Mouse (Mus musculus) forebrain, embryonic 10.5 days (tissue): ENCODE results near the gene Hsh2d. TPM values are rescaled to one million over a fixed set of nuclear protein-coding genes. Genes with fewer than 3 reads are reported as not detected.
A peak's percentile ranks its signal among the peaks of the same experiment; 100 is the strongest.

Experiments used
- DNase-seq: peaks from one replicate; pipeline ENCODE4 v3.0.0-alpha.2; 2017; ENCODE audit warnings: low spot score; ENCODE audit errors: extremely low spot score
- H3K27ac ChIP-seq: fragments of 300-500 bp; sonication (generic); 2 replicates; pipeline ENCODE4 v1.5.1; 2016; ENCODE audit warnings: mild to moderate bottlenecking
- H3K27me3 ChIP-seq: fragments of 300-500 bp; sonication (generic); 2 replicates; pipeline ENCODE4 v1.6.1; 2016; ENCODE audit warnings: mild to moderate bottlenecking; ENCODE audit not compliant: poor library complexity, severe bottlenecking
- H3K36me3 ChIP-seq: fragments of 300-500 bp; sonication (generic); replicated peaks from 2 replicates; pipeline ENCODE4 v1.6.1; 2016; ENCODE audit warnings: mild to moderate bottlenecking, moderate library complexity
- H3K4me1 ChIP-seq: fragments of 300-500 bp; sonication (generic); 2 replicates; pipeline ENCODE4 v1.6.1; 2016
- H3K4me3 ChIP-seq: fragments of 300-500 bp; sonication (generic); 2 replicates; pipeline ENCODE4 v1.5.1; 2016; ENCODE audit warnings: mild to moderate bottlenecking, moderate library complexity
- H3K9me3 ChIP-seq: fragments of 300-500 bp; sonication (generic); 2 replicates; pipeline ENCODE4 v1.6.1; 2016; ENCODE audit warnings: mild to moderate bottlenecking, moderate library complexity
- WGBS: fragments of 180-500 bp; shearing (Covaris S2); methylation state at CpG from one replicate; pipeline ENCODE4 v1.1.7; 2016; 5-methylcytosine and 5-hydroxymethylcytosine counted together
- polyA plus RNA-seq: library from polyadenylated mRNA; unstranded; fragments of >200 nt; fragmentation: Nextera tagmentation; extraction: Ambion mirVana; gene quantifications from 2 replicates; pipeline ENCODE4 v1.2.1, GENCODE M21; 2016

Hsh2d gene
- polyA plus RNA-seq, 1 experiment from 2014 or later: 0.07 TPM

DNA sequence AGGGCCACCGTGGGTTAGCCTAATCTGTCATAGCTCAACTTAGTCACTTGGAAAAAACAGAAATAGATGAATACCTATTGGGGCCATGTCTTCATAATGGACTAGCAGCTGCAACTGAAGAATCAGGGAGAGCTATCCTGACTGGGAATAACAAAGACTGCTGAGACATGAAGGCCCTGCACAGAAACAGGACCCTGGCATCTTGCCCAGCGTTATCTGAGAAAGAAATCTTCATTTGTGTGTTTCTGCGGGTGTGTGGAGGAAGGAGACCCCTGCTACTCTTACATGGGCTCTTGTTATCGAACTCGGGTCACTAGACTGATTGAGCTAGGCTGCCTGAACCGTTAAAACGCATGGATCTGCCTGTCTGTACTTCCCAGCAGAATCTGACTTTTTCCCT lies 51.5 kb downstream of the Hsh2d start:
- peaks cover 18% of the 10 kb centered on the region for H3K4me1 ChIP-seq
- no peak for DNase-seq
- peaks cover 34% of the 10 kb centered on the region for H3K36me3 ChIP-seq
- H3K27ac ChIP-seq: peak overlapping the region; percentile 97
- WGBS: 79% methylated on average over 7 of the region's 7 CpGs
- H3K4me3 ChIP-seq: peak overlapping the region; percentile 70
- no peaks in the 10 kb centered on the region for H3K9me3 ChIP-seq
- no peaks in the 10 kb centered on the region for H3K27me3 ChIP-seq

DNA sequence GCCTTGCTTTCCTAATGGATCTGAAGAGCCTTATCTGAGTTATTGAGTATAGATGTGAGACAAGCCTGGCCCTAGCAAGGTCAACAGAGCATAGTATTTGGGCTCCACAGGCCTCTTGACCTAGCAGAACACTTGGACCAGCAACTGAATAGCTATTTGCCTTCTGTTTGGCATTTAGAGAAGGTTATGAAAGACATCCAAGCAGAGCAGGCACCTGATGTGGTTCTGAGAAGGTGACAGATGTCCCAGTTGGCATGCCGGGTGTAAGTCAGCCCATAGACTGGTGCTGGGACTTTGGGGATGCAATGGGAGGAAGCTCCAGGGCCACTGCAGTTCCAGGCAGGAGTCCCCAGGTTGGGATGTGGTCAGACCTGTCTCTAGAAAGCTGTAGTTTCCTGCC lies 52.8 kb downstream of the Hsh2d start:
- H3K9me3 ChIP-seq: no peaks in the 10 kb centered on the region
- WGBS: 92% methylated on average over 1 of the region's 1 CpGs
- no peak overlapping the region for H3K27ac ChIP-seq
- peaks cover 18% of the 10 kb centered on the region for H3K4me1 ChIP-seq
- no peak overlapping the region for H3K4me3 ChIP-seq
- DNase-seq: no peak
- peaks cover 47% of the 10 kb centered on the region for H3K36me3 ChIP-seq
- no peaks in the 10 kb centered on the region for H3K27me3 ChIP-seq

DNA sequence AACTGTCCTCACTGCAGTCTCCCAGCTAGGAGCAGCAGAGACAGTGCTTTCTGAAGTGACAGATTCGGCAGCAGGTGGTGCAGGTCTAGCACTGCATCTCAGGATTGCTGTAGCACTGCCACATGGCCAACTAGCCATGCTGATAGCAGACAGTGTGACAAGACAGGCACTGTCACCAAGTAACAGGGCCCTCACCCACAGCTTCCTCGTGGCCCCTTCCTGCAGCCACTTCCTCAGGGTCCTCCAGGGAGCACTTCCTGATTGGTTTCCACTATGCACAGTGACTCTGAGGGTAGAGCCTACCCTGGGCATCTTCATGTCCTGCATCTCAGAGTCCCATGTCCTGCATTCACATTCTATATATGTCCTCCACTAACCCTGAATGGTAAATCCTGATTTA lies 55.2 kb downstream of the Hsh2d start:
- Histone ChIP-seq H3K4me3 (no peak overlapping the region), H3K27ac (no peak overlapping the region), H3K9me3 (no peaks in the 10 kb centered on the region), H3K27me3 (no peaks in the 10 kb centered on the region), H3K36me3 (peaks cover 67% of the 10 kb centered on the region), H3K4me1 (peaks cover 13% of the 10 kb centered on the region)
- 80% methylated on average over 2 of the region's 2 CpGs for WGBS
- DNase-seq: no peak

Other genes with a start within 250 kb of the Hsh2d start
- 27.8 and 28.8 TPM in 2 replicates for gene Zfp961, start 238.6 kb upstream of the Hsh2d start, polyA plus RNA-seq
- gene Cyp4f18, start 180.0 kb upstream of the Hsh2d start, polyA plus RNA-seq: 0.32 and 0.45 TPM in 2 replicates
- not detected in 2 replicates for gene Olfr372, start 148.4 kb upstream of the Hsh2d start, polyA plus RNA-seq
- gene Olfr373, start 106.5 kb upstream of the Hsh2d start, polyA plus RNA-seq: 0.06 TPM in 1 of 2 replicates, not detected in the other
- gene Olfr374, start 82.6 kb upstream of the Hsh2d start, polyA plus RNA-seq: not detected in 2 replicates
- 634 and 649 TPM in 2 replicates for gene Tpm4, start 54.7 kb upstream of the Hsh2d start, polyA plus RNA-seq
- 138 and 144 TPM in 2 replicates for gene Rab8a, start 28.4 kb upstream of the Hsh2d start, polyA plus RNA-seq
- gene Cib3, start 23.2 kb downstream of the Hsh2d start, polyA plus RNA-seq: not detected in 2 replicates
- gene Gm11034, start 24.0 kb downstream of the Hsh2d start, polyA plus RNA-seq: not detected in 2 replicates
- gene Fam32a, start 30.1 kb downstream of the Hsh2d start, polyA plus RNA-seq: 77.6 and 80.0 TPM in 2 replicates
- gene Ap1m1, start 50.4 kb downstream of the Hsh2d start, polyA plus RNA-seq: 181 and 183 TPM in 2 replicates
- gene Gm10282, start 115.6 kb downstream of the Hsh2d start, polyA plus RNA-seq: 36.7 and 41.7 TPM in 2 replicates
- gene Klf2, start 129.4 kb downstream of the Hsh2d start, polyA plus RNA-seq: 2.6 and 3.0 TPM in 2 replicates
- 72.9 and 74.3 TPM in 2 replicates for gene Eps15l1, start 231.8 kb downstream of the Hsh2d start, polyA plus RNA-seq